ENCODE assay signal across 8 mouse cellular contexts in the genomic region with DNA sequence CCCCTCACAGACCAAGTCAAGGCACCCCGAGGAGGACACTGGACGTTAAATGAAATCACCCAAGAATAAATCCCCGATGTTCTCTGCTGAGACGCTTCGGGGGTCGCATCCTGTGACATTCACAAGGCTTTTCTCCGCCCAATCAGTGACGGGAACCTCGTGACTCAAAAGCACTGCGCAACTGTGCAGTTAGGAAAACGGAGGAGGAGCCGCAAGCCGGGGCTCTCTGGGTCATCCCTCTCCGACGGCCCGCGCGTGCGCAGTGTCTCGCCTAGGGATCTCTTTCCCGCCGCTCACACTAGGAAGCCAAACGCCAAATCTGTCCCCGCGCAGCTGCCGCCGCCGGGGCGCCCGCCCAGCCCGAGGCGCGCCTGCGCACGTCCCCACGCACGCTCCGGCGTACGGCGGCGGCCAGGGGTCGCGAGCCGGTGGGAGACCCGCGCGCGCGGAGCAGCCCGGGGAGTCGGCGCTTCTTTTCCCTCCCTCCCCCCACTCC. TPM values are rescaled to one million over a fixed set of nuclear protein-coding genes. Genes with fewer than 3 reads are reported as not detected.
DNase-seq lines count a peak whose midpoint lies in the region; ATAC-seq lines count a peak whose summit lies in the region.

A gene (plus strand): TSS at position 363 of the 496 bp plus-strand sequence.

- peaks cover 18% of the 10 kb centered on the region for H3K36me3 ChIP-seq in intestine, embryonic 14.5 days (ENCODE audit: control insufficient read depth, insufficient read depth, low read length)

- peak; percentile 98 for ATAC-seq in intestine, embryonic 14.5 days (replicated peaks; ENCODE audit: low FRiP score, low TSS enrichment, low read depth)

- peak within 1 kb of the TSS; percentile 79 for H3K9ac ChIP-seq in intestine, embryonic 14.5 days (ENCODE audit: low read length)

- intact Hi-C loops in left cerebral cortex, postnatal 14 days (cut with DNase I) = loop anchor here (2.0 to 5.0 kb wide), 2 partner anchors 93 to 135 kb away; a partner anchor contains a TSS

- peak; percentile 95 to 96 for DNase-seq in adrenal gland, adult 18-20 months (ENCODE audit: low spot score in 2 of 2)
- DNase-seq in embryo, embryonic 11 days = peak; percentile 98
- peak; percentile 98 for DNase-seq in gastrocnemius, postnatal 25 days
- DNase-seq in intestine, embryonic 14.5 days (ENCODE audit: low spot score) = peak; percentile 96
- DNase-seq in left cerebral cortex, postnatal 14 days (ENCODE audit: low spot score in 2 of 2) = peak; percentile 99
- peak; percentile 98 for DNase-seq in mesoderm, embryonic 11.5 days (ENCODE audit: low read depth, low spot score)
- peak; percentile 97 to 98 for DNase-seq in right cerebral cortex, postnatal 36 days (ENCODE audit: low spot score in 2 of 2)
- peak; percentile 98 for DNase-seq in yolk sac, embryonic 10.5 days (ENCODE audit: low spot score)

- peak within 1 kb of the TSS; percentile 89 for H3K27ac ChIP-seq in intestine, embryonic 14.5 days (ENCODE audit: low read depth)

- H3K4me2 ChIP-seq in intestine, embryonic 14.5 days (ENCODE audit: low read length) = peak within 1 kb of the TSS; percentile 69

- peaks cover 10% of the 10 kb centered on the region for H3K4me1 ChIP-seq in intestine, embryonic 14.5 days (replicated peaks; ENCODE audit: control insufficient read depth, insufficient read depth, low read length)

- WGBS in intestine, embryonic 14.5 days = 0% methylated on average over 24 of the region's 53 CpGs

- peak within 1 kb of the TSS; percentile 78 for H3K4me3 ChIP-seq in intestine, embryonic 14.5 days (ENCODE audit: low read depth, low read length)

- no peaks in the 10 kb centered on the region for H3K27me3 ChIP-seq in intestine, embryonic 14.5 days (replicated peaks; ENCODE audit: control insufficient read depth, insufficient read depth, low read length)

- H3K9me3 ChIP-seq in intestine, embryonic 14.5 days (ENCODE audit: control insufficient read depth, low read length) = no peaks in the 10 kb centered on the region

RNA-seq across cellular contexts. Expression of the gene that starts here (rescaled TPM):
- total RNA-seq in adrenal gland, adult 18-20 months (2021) = 10 to 100 TPM; 28.0 to 28.5 TPM
- total RNA-seq in gastrocnemius, postnatal 25 days (2021) = 10 to 100 TPM; 18.7 to 22.8 TPM
- polyA plus RNA-seq in intestine, embryonic 14.5 days (2014; fragmentation: Nextera tagmentation; extraction: Ambion mirVana) = 23.2 and 25.4 TPM in 2 replicates
- total RNA-seq in left cerebral cortex, postnatal 14 days (2021) = 10 to 100 TPM; 17.7 to 19.8 TPM

Comparison
In these comparisons a context has a peak if more than half of its experiments do, and no peak if none do; other contexts are left out.
1. Peak in every context shown above with its lines: DNase-seq, ATAC-seq, H3K4me3 ChIP-seq and H3K27ac ChIP-seq.